Mouse (Mus musculus): ENCODE data around the gene Gm43191. TPM values are rescaled to one million over a fixed set of nuclear protein-coding genes. Genes with fewer than 3 reads are reported as not detected.
"Not testable (repeated sequence)": the region's sequence is repeated elsewhere in the genome, so short reads cannot be mapped to it uniquely, and the experiment has no call there.

Gene Gm43191
- total and polyA plus RNA-seq, 3 experiments, result 0.39 TPM; not detected in 2

DNA sequence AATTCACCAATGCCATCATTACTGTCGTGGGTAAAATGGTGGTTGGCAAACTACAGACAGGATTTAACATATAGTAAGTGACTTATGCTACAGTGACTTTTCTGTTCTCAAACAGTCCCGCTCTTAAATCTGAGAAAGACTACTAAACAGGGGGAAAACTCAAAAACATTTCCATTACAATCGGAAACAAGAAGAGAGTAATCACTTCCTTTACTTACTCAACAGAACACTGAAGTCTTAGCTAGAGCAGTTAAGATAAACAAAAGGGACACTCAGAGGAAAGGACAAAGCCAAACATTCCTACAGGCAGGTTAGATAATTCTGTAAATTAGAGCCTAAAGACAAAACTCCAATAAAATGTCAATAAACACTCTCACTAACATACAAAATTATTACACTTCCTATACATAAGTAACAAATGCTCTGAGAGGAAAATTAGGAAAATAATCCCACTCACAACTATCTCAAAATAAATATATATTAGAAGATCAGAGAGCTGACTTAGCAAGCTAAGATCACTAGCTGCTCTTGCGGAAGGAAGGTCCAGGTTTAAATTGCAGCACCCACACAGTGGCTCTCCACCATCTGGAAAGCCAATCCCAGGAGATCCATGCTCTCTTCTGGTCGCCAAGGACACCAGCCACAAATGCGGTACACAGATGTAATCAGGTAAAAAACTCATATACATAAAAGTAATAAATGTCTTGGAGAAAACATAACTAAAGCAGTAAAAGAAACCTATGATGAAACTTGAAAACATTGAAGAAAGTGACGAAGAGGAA is 24.7 kb downstream of the Gm43191 start:
- no peak overlapping the region for H3K9ac ChIP-seq (ENCODE audit: control insufficient read depth, low read depth, low read length, poor library complexity, severe bottlenecking)
- no peak for DNase-seq (ENCODE audit: low read depth, low spot score)
- TF ChIP-seq USF2 (IDR thresholded peaks at IDR 0.05; ENCODE audit: borderline replicate concordance in 1 of 2, insufficient read depth in 1 of 2, low read depth in 1 of 2, low read length in 2 of 2) (no peak), E2F4 (IDR thresholded peaks at IDR 0.05; ENCODE audit: borderline replicate concordance, low read depth, low read length) (no peak), CTCF (IDR thresholded peaks at IDR 0.05 in 2 of 3, conservative IDR thresholded peaks at IDR 0.05 in 1 of 3; ENCODE audit: control insufficient read depth in 1 of 3, insufficient read depth in 1 of 3, low read depth in 2 of 3, low read length in 3 of 3, poor library complexity in 1 of 3, severe bottlenecking in 1 of 3) (no peak)
- no peaks in the 10 kb centered on the region for H3K9me3 ChIP-seq (replicated peaks; ENCODE audit: insufficient read depth, low read length)
- peaks cover 0 to 36% of the 10 kb centered on the region in 2 experiments; a peak in 3 of 4 replicates for H3K36me3 ChIP-seq (ENCODE audit: control insufficient read depth in 1 of 2, insufficient read depth in 2 of 2, low read length in 2 of 2)
- peaks cover 5 to 29% of the 10 kb centered on the region in 2 experiments for H3K4me1 ChIP-seq (ENCODE audit: control insufficient read depth in 1 of 2, insufficient read depth in 2 of 2, low read length in 2 of 2)
- H3K4me3 ChIP-seq (ENCODE audit: control insufficient read depth in 1 of 2, insufficient read depth in 1 of 2, low read depth in 2 of 2, low read length in 2 of 2), result no peak overlapping the region
- no peaks in the 10 kb centered on the region for H3K27me3 ChIP-seq (ENCODE audit: control insufficient read depth in 1 of 2, insufficient read depth in 2 of 2, low read length in 2 of 2)
- H3K79me2 ChIP-seq (ENCODE audit: control insufficient read depth, insufficient read depth, low read length, poor library complexity), result peaks cover 89% of the 10 kb centered on the region
- no peak overlapping the region for H3K27ac ChIP-seq (ENCODE audit: control insufficient read depth, low read depth, low read length)

- not testable (repeated sequence) for H3K4me3 ChIP-seq (ENCODE audit: control insufficient read depth in 1 of 2, insufficient read depth in 1 of 2, low read depth in 2 of 2, low read length in 2 of 2); DNase-seq (ENCODE audit: low read depth, low spot score); H3K27ac ChIP-seq (ENCODE audit: control insufficient read depth, low read depth, low read length); H3K9ac ChIP-seq (ENCODE audit: control insufficient read depth, low read depth, low read length, poor library complexity, severe bottlenecking); H3K9me3 ChIP-seq (replicated peaks; ENCODE audit: insufficient read depth, low read length); H3K27me3 ChIP-seq (ENCODE audit: control insufficient read depth in 1 of 2, insufficient read depth in 2 of 2, low read length in 2 of 2)
- Histone ChIP-seq H3K36me3 (ENCODE audit: control insufficient read depth in 1 of 2, insufficient read depth in 2 of 2, low read length in 2 of 2) (peaks cover 4 to 19% of the 10 kb centered on the region in 2 experiments), H3K79me2 (ENCODE audit: control insufficient read depth, insufficient read depth, low read length, poor library complexity) (peaks cover 75% of the 10 kb centered on the region), H3K4me1 (ENCODE audit: control insufficient read depth in 1 of 2, insufficient read depth in 2 of 2, low read length in 2 of 2) (peaks cover 3 to 11% of the 10 kb centered on the region in 2 experiments)
Measured at GRCm38 (mm10) chr3:116654051-116654450, 27.0 kb downstream of the Gm43191 start.

DNA sequence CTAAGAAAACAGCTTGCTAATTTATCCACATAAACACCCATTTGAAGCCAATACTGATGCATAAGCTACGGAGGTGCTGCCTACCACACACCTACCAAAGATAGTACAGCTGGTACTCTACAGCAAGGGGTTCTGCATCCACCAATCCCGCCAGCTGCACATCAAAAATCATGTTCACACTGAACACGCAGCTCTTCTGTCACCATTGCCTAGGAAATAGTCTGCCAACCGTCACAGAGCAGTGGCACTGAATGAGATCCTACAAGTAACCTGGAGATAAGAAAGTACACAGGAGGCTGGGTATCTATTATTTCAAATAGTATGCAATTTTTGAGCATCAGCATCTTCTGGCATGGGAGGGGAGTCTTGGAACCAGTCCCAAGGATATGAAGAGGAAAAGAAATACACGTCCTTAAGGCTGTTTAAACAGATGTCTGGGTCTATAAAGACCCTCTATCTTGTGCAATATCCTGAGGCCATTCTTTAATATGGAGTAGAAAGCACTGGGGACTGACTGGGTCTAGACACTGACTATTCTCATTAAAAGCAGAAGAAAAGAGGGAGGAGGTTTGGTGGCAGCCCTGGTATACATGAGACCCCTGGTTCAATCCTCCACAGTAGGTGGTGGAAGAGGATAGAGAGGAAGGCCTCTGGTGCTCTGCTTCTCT is 27.6 kb downstream of the Gm43191 start:
- H3K4me1 ChIP-seq (ENCODE audit: control insufficient read depth in 1 of 2, insufficient read depth in 2 of 2, low read length in 2 of 2), result peaks cover 3 to 8% of the 10 kb centered on the region in 2 experiments

More for the DNA sequence above, 27.6 kb downstream of the Gm43191 start:
- Histone ChIP-seq H3K9ac (ENCODE audit: control insufficient read depth, low read depth, low read length, poor library complexity, severe bottlenecking) (no peak overlapping the region), H3K36me3 (ENCODE audit: control insufficient read depth in 1 of 2, insufficient read depth in 2 of 2, low read length in 2 of 2) (peaks cover 5 to 14% of the 10 kb centered on the region in 2 experiments), H3K27ac (ENCODE audit: control insufficient read depth, low read depth, low read length) (no peak overlapping the region), H3K9me3 (replicated peaks; ENCODE audit: insufficient read depth, low read length) (no peaks in the 10 kb centered on the region), H3K27me3 (ENCODE audit: control insufficient read depth in 1 of 2, insufficient read depth in 2 of 2, low read length in 2 of 2) (no peaks in the 10 kb centered on the region), H3K4me3 (ENCODE audit: control insufficient read depth in 1 of 2, insufficient read depth in 1 of 2, low read depth in 2 of 2, low read length in 2 of 2) (no peak overlapping the region), H3K79me2 (ENCODE audit: control insufficient read depth, insufficient read depth, low read length, poor library complexity) (peaks cover 70% of the 10 kb centered on the region)
- DNase-seq (ENCODE audit: low read depth, low spot score), result no peak
- TF ChIP-seq CHD2 (IDR thresholded peaks at IDR 0.05; ENCODE audit: low read length), result no peak
- TF ChIP-seq KAT2A (conservative IDR thresholded peaks at IDR 0.05; ENCODE audit: low read depth, low read length), result no peak
- no peak for TF ChIP-seq MAFK (IDR thresholded peaks at IDR 0.05; ENCODE audit: borderline replicate concordance, low read depth, low read length)
- TF ChIP-seq MEF2A (IDR thresholded peaks at IDR 0.05; ENCODE audit: extremely low read depth, insufficient replicate concordance, low read depth, low read length, poor library complexity, severe bottlenecking), result no peak
- no peak for TF ChIP-seq CTCF (IDR thresholded peaks at IDR 0.05 in 2 of 3, conservative IDR thresholded peaks at IDR 0.05 in 1 of 3; ENCODE audit: control insufficient read depth in 1 of 3, insufficient read depth in 1 of 3, low read depth in 2 of 3, low read length in 3 of 3, poor library complexity in 1 of 3, severe bottlenecking in 1 of 3)
- TF ChIP-seq HCFC1 (IDR thresholded peaks at IDR 0.05; ENCODE audit: low read depth, low read length), result no peak

All from MEL (cell line).